In genomic region chr15:85754033-85754650, GRCm38 (mm10) we compare ENCODE assay signal across 21 mouse cellular contexts. TPM values are rescaled to one million over a fixed set of nuclear protein-coding genes. Genes with fewer than 3 reads are reported as not detected.
A peak's percentile ranks its signal among the peaks of the same experiment; 100 is the strongest.
DNase-seq lines count a peak whose midpoint lies in the region; ATAC-seq and TF ChIP-seq lines count a peak whose summit lies in the region.
"Had no signal": no experiment of that assay in that cellular context is flagged by ENCODE, and none has a peak within 500 bp of the region (broad histone marks: within the 10 kb centered on the region; RNA-seq: fewer than 3 reads in every experiment).

No protein-coding gene starts in this region.

- no peak overlapping the region for H3K9ac ChIP-seq in forebrain, embryonic 11.5 days (ENCODE audit: low read length)
- no peak overlapping the region for H3K9ac ChIP-seq in forebrain, embryonic 14.5 days (ENCODE audit: low read length)
- H3K9ac ChIP-seq in intestine, embryonic 15.5 days, result no peak overlapping the region
- no peak overlapping the region for H3K9ac ChIP-seq in stomach, postnatal 0 days (ENCODE audit: low read length)
- H3K9ac ChIP-seq: forebrain, embryonic 15.5 days; hindbrain, embryonic 12.5 days; limb, embryonic 12.5 days; midbrain, embryonic 12.5 days had no signal

- no peak for TF ChIP-seq CTCF in kidney, adult 2 months (conservative IDR thresholded peaks at IDR 0.05; ENCODE audit: insufficient read depth, insufficient read length, low read depth, low read length)
- TF ChIP-seq CTCF in stomach, postnatal 0 days (IDR thresholded peaks at IDR 0.05; ENCODE audit: low read depth), result no peak

- H3K4me2 ChIP-seq in forebrain, embryonic 11.5 days (ENCODE audit: low read depth, low read length, severe bottlenecking), result no peak overlapping the region
- H3K4me2 ChIP-seq in forebrain, embryonic 14.5 days (ENCODE audit: low read length), result no peak overlapping the region
- no peak overlapping the region for H3K4me2 ChIP-seq in intestine, embryonic 15.5 days (replicated peaks)
- H3K4me2 ChIP-seq in stomach, postnatal 0 days (replicated peaks; ENCODE audit: low read depth), result no peak overlapping the region
- H3K4me2 ChIP-seq: forebrain, embryonic 15.5 days; hindbrain, embryonic 12.5 days; limb, embryonic 12.5 days; midbrain, embryonic 12.5 days had no signal

- WGBS in forebrain, embryonic 11.5 days, result 92% methylated on average over 1 of the region's 1 CpGs
- 85% methylated on average over 1 of the region's 1 CpGs for WGBS in forebrain, embryonic 14.5 days
- WGBS in kidney, adult 2 months, result 52% methylated on average over 1 of the region's 1 CpGs
- 73% methylated on average over 1 of the region's 1 CpGs for WGBS in intestine, embryonic 15.5 days
- 90% methylated on average over 1 of the region's 1 CpGs for WGBS in stomach, postnatal 0 days

- H3K4me1 ChIP-seq in forebrain, embryonic 11.5 days (replicated peaks; ENCODE audit: control insufficient read depth, insufficient read depth, low read length), result no peaks in the 10 kb centered on the region
- no peaks in the 10 kb centered on the region for H3K4me1 ChIP-seq in forebrain, embryonic 14.5 days (ENCODE audit: control insufficient read depth, insufficient read depth, low read length)
- peaks cover 13% of the 10 kb centered on the region for H3K4me1 ChIP-seq in kidney, adult 2 months (ENCODE audit: control insufficient read depth, insufficient read depth, low read length)
- no peaks in the 10 kb centered on the region for H3K4me1 ChIP-seq in intestine, embryonic 15.5 days (replicated peaks)
- no peaks in the 10 kb centered on the region for H3K4me1 ChIP-seq in stomach, postnatal 0 days (replicated peaks; ENCODE audit: control insufficient read depth, insufficient read depth)
- H3K4me1 ChIP-seq: forebrain, embryonic 15.5 days; hindbrain, embryonic 12.5 days; limb, embryonic 12.5 days; midbrain, embryonic 12.5 days had no signal

- no peak for TF ChIP-seq EP300 in stomach, postnatal 0 days (optimal IDR thresholded peaks at IDR 0.05)

- no peak for TF ChIP-seq POLR2A in kidney, adult 2 months (IDR thresholded peaks at IDR 0.05; ENCODE audit: low read depth, low read length)

- peak; percentile 17 for DNase-seq in forebrain, embryonic 11.5 days (ENCODE audit: low spot score)
- DNase-seq in forebrain, embryonic 14.5 days (ENCODE audit: low spot score), result no peak
- peak; percentile 50 for DNase-seq in kidney, adult 2 months
- DNase-seq in kidney, postnatal 4 days, result no peak
- peak; percentile 22 for DNase-seq in stomach, postnatal 0 days (ENCODE audit: low spot score)
- no peak for DNase-seq in thymus, postnatal 10 days (ENCODE audit: low spot score in 2 of 2)
- DNase-seq: adrenal gland, postnatal 14 days; cerebellum, adult 8-10 months; cerebellum, postnatal 36 days; embryo, embryonic 11 days; kidney, adult 9 months; kidney, postnatal 14 days; thymus, postnatal 25 days had no signal

- no peak for ATAC-seq in forebrain, embryonic 11.5 days (replicated peaks; ENCODE audit: low FRiP score)
- no peak for ATAC-seq in forebrain, embryonic 14.5 days
- ATAC-seq in intestine, embryonic 15.5 days, result peak; percentile 85
- ATAC-seq in stomach, postnatal 0 days (ENCODE audit: low FRiP score, low TSS enrichment), result peak; percentile 83
- ATAC-seq: forebrain, embryonic 15.5 days; lung, postnatal 0 days had no signal

- H3K36me3 ChIP-seq in forebrain, embryonic 11.5 days (ENCODE audit: control insufficient read depth, insufficient read depth, low read length), result no peaks in the 10 kb centered on the region
- H3K36me3 ChIP-seq in forebrain, embryonic 14.5 days (ENCODE audit: control insufficient read depth, insufficient read depth, low read length), result no peaks in the 10 kb centered on the region
- peaks cover 2% of the 10 kb centered on the region; the same call in 1 of the 2 replicates for H3K36me3 ChIP-seq in kidney, adult 2 months (ENCODE audit: control insufficient read depth, insufficient read depth, low read length)
- H3K36me3 ChIP-seq in intestine, embryonic 15.5 days, result no peaks in the 10 kb centered on the region
- H3K36me3 ChIP-seq in stomach, postnatal 0 days (ENCODE audit: control insufficient read depth, insufficient read depth, low read length), result no peaks in the 10 kb centered on the region
- H3K36me3 ChIP-seq: forebrain, embryonic 15.5 days; hindbrain, embryonic 12.5 days; limb, embryonic 12.5 days; midbrain, embryonic 12.5 days had no signal

- no peaks in the 10 kb centered on the region for H3K27me3 ChIP-seq in forebrain, embryonic 11.5 days (ENCODE audit: control insufficient read depth, insufficient read depth, low read length)
- H3K27me3 ChIP-seq in forebrain, embryonic 14.5 days (replicated peaks; ENCODE audit: control insufficient read depth, insufficient read depth, low read length), result no peaks in the 10 kb centered on the region
- no peaks in the 10 kb centered on the region for H3K27me3 ChIP-seq in kidney, adult 2 months (replicated peaks; ENCODE audit: control insufficient read depth, insufficient read depth, low read length)
- H3K27me3 ChIP-seq in intestine, embryonic 15.5 days (replicated peaks), result no peaks in the 10 kb centered on the region
- H3K27me3 ChIP-seq in stomach, postnatal 0 days (ENCODE audit: control insufficient read depth, insufficient read depth, low read length), result no peaks in the 10 kb centered on the region
- H3K27me3 ChIP-seq: forebrain, embryonic 15.5 days; hindbrain, embryonic 12.5 days; limb, embryonic 12.5 days; midbrain, embryonic 12.5 days had no signal

- no peak overlapping the region for H3K27ac ChIP-seq in forebrain, embryonic 11.5 days (ENCODE audit: low read depth, low read length)
- no peak overlapping the region for H3K27ac ChIP-seq in forebrain, embryonic 14.5 days (ENCODE audit: low read depth, low read length)
- peak overlapping the region; percentile 39 for H3K27ac ChIP-seq in kidney, adult 2 months (ENCODE audit: insufficient read depth, low read depth, low read length)
- no peak overlapping the region for H3K27ac ChIP-seq in intestine, embryonic 15.5 days
- no peak overlapping the region for H3K27ac ChIP-seq in stomach, postnatal 0 days (replicated peaks)
- H3K27ac ChIP-seq: forebrain, embryonic 15.5 days; hindbrain, embryonic 12.5 days; layer of hippocampus, adult 2 months; limb, embryonic 12.5 days; macrophage; midbrain, embryonic 12.5 days had no signal

- peaks cover 8% of the 10 kb centered on the region for H3K9me3 ChIP-seq in forebrain, embryonic 11.5 days (ENCODE audit: control insufficient read depth, low read length)
- H3K9me3 ChIP-seq in forebrain, embryonic 14.5 days (replicated peaks; ENCODE audit: control insufficient read depth, low read length), result peaks cover 8% of the 10 kb centered on the region; the same call in 1 of the 2 replicates
- no peaks in the 10 kb centered on the region for H3K9me3 ChIP-seq in intestine, embryonic 15.5 days
- H3K9me3 ChIP-seq in stomach, postnatal 0 days (ENCODE audit: control insufficient read depth, low read length), result 0 out of 2 replicates have a peak, but pooled peaks cover 2% of the 10 kb centered on the region

- H3K4me3 ChIP-seq in forebrain, embryonic 11.5 days (ENCODE audit: low read depth, low read length), result no peak overlapping the region
- no peak overlapping the region for H3K4me3 ChIP-seq in forebrain, embryonic 14.5 days (ENCODE audit: low read depth, low read length)
- H3K4me3 ChIP-seq in kidney, adult 2 months (ENCODE audit: insufficient read depth, low read depth, low read length), result no peak overlapping the region
- no peak overlapping the region for H3K4me3 ChIP-seq in intestine, embryonic 15.5 days (replicated peaks)
- H3K4me3 ChIP-seq in stomach, postnatal 0 days (ENCODE audit: low read depth, low read length), result no peak overlapping the region
- H3K4me3 ChIP-seq: forebrain, embryonic 15.5 days; hindbrain, embryonic 12.5 days; layer of hippocampus, adult 2 months; limb, embryonic 12.5 days; midbrain, embryonic 12.5 days had no signal

RNA-seq across cellular contexts. Expression of gene Ppara, which starts 19.4 kb away (rescaled TPM):
- 0.31 and 0.51 TPM in 2 replicates for polyA plus RNA-seq in forebrain, embryonic 11.5 days (2014; fragmentation: Nextera tagmentation; extraction: Ambion mirVana)
- polyA plus RNA-seq in forebrain, embryonic 14.5 days (2014; fragmentation: Nextera tagmentation; extraction: Ambion mirVana), result 0.67 and 0.73 TPM in 2 replicates
- polyA plus RNA-seq in kidney, adult 2 months (2012; rRNA removed), result 31.3 and 32.5 TPM in 2 replicates
- polyA plus RNA-seq in intestine, embryonic 15.5 days (2015; fragmentation: Nextera tagmentation; extraction: Ambion mirVana), result 18.2 and 19.5 TPM in 2 replicates
- polyA plus RNA-seq in stomach, postnatal 0 days (2015; fragmentation: Nextera tagmentation; extraction: Ambion mirVana), result 16.8 and 18.8 TPM in 2 replicates
- polyA plus RNA-seq: macrophage had no signal

RNA-seq across cellular contexts. Expression of gene Cdpf1, which starts 57.4 kb away (rescaled TPM):
- 20.6 and 20.7 TPM in 2 replicates for polyA plus RNA-seq in forebrain, embryonic 11.5 days (2014; fragmentation: Nextera tagmentation; extraction: Ambion mirVana)
- 28.4 and 29.5 TPM in 2 replicates for polyA plus RNA-seq in forebrain, embryonic 14.5 days (2014; fragmentation: Nextera tagmentation; extraction: Ambion mirVana)
- polyA plus RNA-seq in kidney, adult 2 months (2012; rRNA removed), result 51.4 and 60.7 TPM in 2 replicates
- 48.8 and 59.4 TPM in 2 replicates for polyA plus RNA-seq in intestine, embryonic 15.5 days (2015; fragmentation: Nextera tagmentation; extraction: Ambion mirVana)
- polyA plus RNA-seq in stomach, postnatal 0 days (2015; fragmentation: Nextera tagmentation; extraction: Ambion mirVana), result 38.8 and 40.2 TPM in 2 replicates

Comparison
In these comparisons a context has a peak if more than half of its experiments do, and no peak if none do; other contexts are left out.
1. DNase-seq: peak in forebrain, embryonic 11.5 days (single experiment), kidney, adult 2 months (single experiment) and stomach, postnatal 0 days (single experiment); none in forebrain, embryonic 14.5 days (single experiment), kidney, postnatal 4 days (0 of 2) and thymus, postnatal 10 days (0 of 2).
2. ATAC-seq: peak in intestine, embryonic 15.5 days (single experiment) and stomach, postnatal 0 days (single experiment); none in forebrain, embryonic 11.5 days (single experiment) and forebrain, embryonic 14.5 days (single experiment).
3. RNA of gene Ppara, which starts 19.4 kb away (polyA plus RNA-seq): 31.3 to 32.5 TPM in kidney, adult 2 months, 18.2 to 19.5 TPM in intestine, embryonic 15.5 days and 16.8 to 18.8 TPM in stomach, postnatal 0 days; 0.67 to 0.73 TPM in forebrain, embryonic 14.5 days and 0.31 to 0.51 TPM in forebrain, embryonic 11.5 days; every median in the first group is over 10 times any median in the second.